Mouse (Mus musculus) thymus, postnatal 4 days (tissue): Measurements from ENCODE around the gene Heatr5b.

Source experiments
- DNase-seq: peaks from one replicate; pipeline ENCODE4 v3.0.0; 2021

Gene Heatr5b

GRCm38 (mm10) chr17:78766084-78766483 lies 69.1 kb downstream of the Heatr5b start:
- no peak for DNase-seq

GRCm38 (mm10) chr17:78763272-78763671 lies 71.9 kb downstream of the Heatr5b start:
- DNase-seq: no peak

- DNase-seq: no peak
Observed at GRCm38 (mm10) chr17:78752938-78753655, 82.1 kb downstream of the Heatr5b start.

GRCm38 (mm10) chr17:78752064-78752463 lies 83.1 kb downstream of the Heatr5b start:
- peak; percentile 22 for DNase-seq

GRCm38 (mm10) chr17:78748440-78748839 lies 86.7 kb downstream of the Heatr5b start:
- DNase-seq: no peak

GRCm38 (mm10) chr17:78738416-78738815 lies 96.7 kb downstream of the Heatr5b start:
- DNase-seq: no peak

GRCm38 (mm10) chr17:78737771-78738170 lies 97.4 kb downstream of the Heatr5b start:
- no peak for DNase-seq

- no peak for DNase-seq
Observed at GRCm38 (mm10) chr17:78737096-78737495, 98.1 kb downstream of the Heatr5b start, which contains the start of gene Strn. Strn (minus strand) TSS chr17:78737196.

- DNase-seq: peak; percentile 100
Observed at GRCm38 (mm10) chr17:78736473-78736988, 98.6 kb downstream of the Heatr5b start.

- DNase-seq: no peak
Observed at GRCm38 (mm10) chr17:78735731-78736472, 99.3 kb downstream of the Heatr5b start.

GRCm38 (mm10) chr17:78734806-78735205 lies 100.4 kb downstream of the Heatr5b start:
- DNase-seq: no peak

- DNase-seq: no peak
Observed at GRCm38 (mm10) chr17:78732056-78732455, 103.1 kb downstream of the Heatr5b start.

GRCm38 (mm10) chr17:78726746-78727449 lies 108.3 kb downstream of the Heatr5b start:
- no peak for DNase-seq

- DNase-seq: no peak
Observed at GRCm38 (mm10) chr17:78724461-78725055, 110.6 kb downstream of the Heatr5b start.

- no peak for DNase-seq
Observed at GRCm38 (mm10) chr17:78721690-78722089, 113.5 kb downstream of the Heatr5b start.

GRCm38 (mm10) chr17:78719086-78719485 lies 116.1 kb downstream of the Heatr5b start:
- no peak for DNase-seq

- DNase-seq: no peak
Observed at GRCm38 (mm10) chr17:78710258-78710657, 124.9 kb downstream of the Heatr5b start.

- no peak for DNase-seq
Observed at GRCm38 (mm10) chr17:78708422-78708821, 126.7 kb downstream of the Heatr5b start.

- DNase-seq: no peak
Observed at GRCm38 (mm10) chr17:78702988-78703387, 132.2 kb downstream of the Heatr5b start.
